Mouse (Mus musculus): ENCODE measurements at regions not wholly inside any gene's neighbourhood (a gene's known extent, or its start where the extent isn't known, plus 50 kb on each side); places are given as distances from the start of the nearest gene placed in this dataset.

DNA sequence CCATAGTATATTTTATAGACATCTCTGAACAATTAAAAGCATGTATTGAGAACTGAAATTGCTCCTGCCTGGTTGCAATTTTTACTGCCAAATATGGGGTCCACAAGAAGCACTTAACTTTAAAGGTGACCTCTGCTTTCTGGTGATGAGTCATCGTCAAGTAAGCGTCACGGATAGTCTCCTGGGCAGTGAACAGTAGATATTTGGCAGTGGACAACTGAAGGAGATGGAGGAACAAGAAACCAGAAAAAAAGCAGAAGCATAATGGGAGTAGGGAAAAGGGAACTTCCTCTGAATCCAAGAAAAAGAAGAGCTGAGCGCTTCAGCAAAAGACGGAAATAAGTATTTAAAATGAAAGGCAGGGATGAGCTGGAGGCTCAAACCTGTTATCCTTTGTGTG lies 199.3 kb downstream of the Sox4 start:
- TF ChIP-seq GATA1 (IDR thresholded peaks at IDR 0.05; ENCODE audit: low read length) (no peak), TAL1 (IDR thresholded peaks at IDR 0.05; ENCODE audit: low read length) (no peak)

Measured in erythroblast, embryonic 14.5 days (primary cell).